Mouse (Mus musculus) bone marrow, adult 2 months (tissue): ENCODE results near the gene Ufsp1. TPM values are rescaled to one million over a fixed set of nuclear protein-coding genes. Genes with fewer than 3 reads are reported as not detected.
"Not testable (repeated sequence)": the region's sequence is repeated elsewhere in the genome, so short reads cannot be mapped to it uniquely, and the experiment has no call there.

Experiments
- H3K27ac ChIP-seq: fragments of 200-500 bp; 2 replicates; pipeline ENCODE4 v1.5.1; 2012; ENCODE audit warnings: low read depth, mild to moderate bottlenecking, control low read depth, inconsistent platforms, low read length; ENCODE audit not compliant: control insufficient read depth, poor library complexity, insufficient read depth
- H3K4me1 ChIP-seq: fragments of 200-500 bp; 2 replicates; pipeline ENCODE4 v1.6.1; 2011; ENCODE audit warnings: low read length; ENCODE audit not compliant: control insufficient read depth, insufficient read depth
- H3K4me3 ChIP-seq: fragments of 200-500 bp; replicated peaks from 2 replicates; pipeline ENCODE3; 2011; ENCODE audit warnings: mild to moderate bottlenecking, low read depth, low read length, control low read depth; ENCODE audit not compliant: control insufficient read depth
- CTCF ChIP-seq: fragments of 200-500 bp; IDR thresholded peaks from 2 replicates; pipeline ENCODE4 v1.5.1; 2011; ENCODE audit warnings: low read length, control low read depth; ENCODE audit not compliant: control insufficient read depth, insufficient read depth
- POLR2A ChIP-seq: fragments of 200-500 bp; IDR thresholded peaks from 2 replicates; pipeline ENCODE4 v1.6.1; 2011; ENCODE audit warnings: low read depth, mild to moderate bottlenecking, control low read depth, low read length, borderline replicate concordance; ENCODE audit not compliant: control insufficient read depth
- WGBS: fragments of 180-500 bp; shearing (Covaris S2); methylation state at CpG from one replicate; pipeline ENCODE4 v1.1.7; 2018; 5-methylcytosine and 5-hydroxymethylcytosine counted together
- polyA plus RNA-seq: library from polyadenylated mRNA; stranded (reverse); fragments of >200 nt; gene quantifications from 2 replicates; pipeline ENCODE4 v1.2.4, GENCODE M21; 2011; ENCODE audit warnings: low replicate concordance; ENCODE audit not compliant: missing spikeins, insufficient read depth, insufficient read length

Gene Ufsp1
- 74.0 and 131 TPM in 2 replicates for polyA plus RNA-seq

DNA sequence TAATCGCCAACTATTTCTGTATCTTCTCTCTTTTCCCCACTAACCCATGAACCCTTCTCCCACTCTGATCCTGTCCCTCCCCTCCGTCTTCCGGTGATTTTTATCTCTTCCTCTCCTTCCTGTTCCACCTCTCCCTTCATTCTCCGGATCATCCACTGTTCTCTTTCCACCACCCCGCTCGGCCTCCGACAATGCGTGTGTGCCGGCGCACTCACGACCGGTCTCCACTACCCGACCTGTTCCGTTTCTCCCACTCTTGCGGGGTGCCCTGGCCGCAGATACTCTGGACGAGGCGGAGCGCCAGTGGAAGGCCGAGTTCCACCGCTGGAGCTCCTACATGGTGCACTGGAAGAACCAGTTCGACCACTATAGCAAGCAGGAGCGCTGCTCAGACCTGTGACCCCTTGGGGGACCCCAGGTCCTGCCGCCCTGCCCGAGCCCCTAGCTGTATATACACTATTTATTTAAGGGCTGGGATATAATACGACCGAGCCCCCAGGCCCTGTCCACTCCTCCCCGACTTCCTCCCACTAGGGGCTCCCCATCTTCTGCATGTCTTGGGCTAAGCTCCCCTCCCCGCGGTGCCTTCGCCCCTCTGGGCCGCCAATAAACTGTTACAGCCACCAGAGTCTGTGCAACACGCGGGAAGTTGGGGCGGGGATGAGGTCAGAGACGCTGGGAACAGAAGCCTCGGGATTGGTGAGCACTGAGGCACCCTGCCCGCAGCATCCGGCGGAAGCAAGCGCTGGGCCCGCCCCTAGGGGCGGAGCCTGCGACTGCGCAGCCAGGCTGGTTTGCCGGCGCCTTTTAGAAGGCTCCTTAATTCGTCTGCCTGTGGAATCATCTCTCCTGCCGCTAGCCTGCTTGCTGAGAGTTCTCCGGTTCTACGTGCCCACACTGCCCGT, at the start of gene Ufsp1:
TSS of gene Ufsp1 (plus strand) at position 791 of the 905 bp plus-strand sequence.
- TF ChIP-seq POLR2A = peak; percentile 86; the same call in 1 of the 2 replicates
- no peak for TF ChIP-seq CTCF
- under 1% methylated on average over 52 of the region's 52 CpGs for WGBS
- H3K27ac ChIP-seq = peak within 1 kb of the TSS; percentile 80
- H3K4me1 ChIP-seq = no peaks in the 10 kb centered on the region
- peak within 1 kb of the TSS; percentile 66 for H3K4me3 ChIP-seq

GRCm38 (mm10) chr5:137263897-137264720, 30.3 kb upstream of the Ufsp1 start:
- 25% methylated on average over 14 of the region's 14 CpGs for WGBS
- Histone ChIP-seq H3K27ac (peak overlapping the region; percentile 91), H3K4me1 (peaks cover 10% of the 10 kb centered on the region), H3K4me3 (peak overlapping the region; percentile 49)
- no peak for TF ChIP-seq CTCF

DNA sequence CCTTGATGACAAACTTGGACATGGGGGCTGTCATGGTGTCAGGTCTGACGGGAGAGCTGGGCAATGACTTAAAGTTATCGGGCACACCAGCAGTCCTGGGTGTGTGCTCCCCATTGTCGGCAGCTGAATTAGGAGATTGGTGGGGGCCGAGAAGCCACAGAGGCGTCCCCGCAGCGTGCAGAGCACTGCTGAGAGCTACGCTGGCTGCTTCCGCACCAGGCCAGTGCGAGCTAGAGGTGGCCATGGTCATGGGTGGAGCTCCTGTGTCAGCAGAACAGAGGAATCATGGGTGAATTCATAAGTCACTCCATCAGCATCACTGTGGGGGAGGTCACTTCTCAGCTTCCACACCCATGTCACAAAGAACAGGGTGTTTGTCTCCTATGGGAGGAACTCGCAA, 29.6 kb upstream of the Ufsp1 start:
- Histone ChIP-seq H3K27ac (peak overlapping the region; percentile 91), H3K4me3 (peak overlapping the region; percentile 48), H3K4me1 (peaks cover 10% of the 10 kb centered on the region)
- no peak for TF ChIP-seq POLR2A
- TF ChIP-seq CTCF = no peak
- WGBS = 72% methylated on average over 11 of the region's 11 CpGs

GRCm38 (mm10) chr5:137268131-137268910, 26.1 kb upstream of the Ufsp1 start:
- TF ChIP-seq POLR2A (no peak), CTCF (no peak)
- Histone ChIP-seq H3K4me1 (peaks cover 8% of the 10 kb centered on the region), H3K4me3 (peak overlapping the region; percentile 53), H3K27ac (no peak overlapping the region)
- WGBS = 14% methylated on average over 16 of the region's 18 CpGs

- no peak for TF ChIP-seq POLR2A
- TF ChIP-seq CTCF = peak; percentile 27; the same call in 1 of the 2 replicates
- Histone ChIP-seq H3K27ac (no peak overlapping the region), H3K4me3 (no peak overlapping the region), H3K4me1 (no peaks in the 10 kb centered on the region; the same call in 1 of the 2 replicates)
- WGBS = 48% methylated on average over 18 of the region's 18 CpGs
These were observed 16.8 kb upstream of the Ufsp1 start for GRCm38 (mm10) chr5:137277360-137278342.

DNA sequence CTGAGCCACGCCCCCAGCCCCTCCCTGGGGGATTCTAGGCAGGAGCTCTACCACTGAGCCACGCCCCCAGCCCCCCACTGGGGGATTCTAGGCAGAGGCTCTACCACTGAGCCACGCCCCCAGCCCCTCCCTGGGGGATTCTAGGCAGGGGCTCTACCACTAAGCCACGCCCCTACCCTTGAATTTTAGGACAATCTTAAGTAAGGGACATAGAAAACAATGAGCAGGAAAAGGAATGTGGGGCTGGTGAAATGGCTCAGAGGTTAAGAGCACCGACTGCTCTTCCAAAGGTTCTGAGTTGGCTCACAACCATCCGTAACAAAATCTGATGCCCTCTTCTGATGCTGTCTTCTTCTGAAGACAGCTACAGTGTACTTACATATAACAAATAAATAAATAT, 10.0 kb upstream of the Ufsp1 start:
- 81% methylated on average over 6 of the region's 6 CpGs for WGBS
- H3K4me3 ChIP-seq, H3K27ac ChIP-seq, H3K4me1 ChIP-seq: not testable (repeated sequence)

GRCm38 (mm10) chr5:137285045-137285444, 9.4 kb upstream of the Ufsp1 start:
- Histone ChIP-seq H3K4me1 (no peaks in the 10 kb centered on the region; the same call in 1 of the 2 replicates), H3K27ac (no peak overlapping the region), H3K4me3 (no peak overlapping the region)
- WGBS = 53% methylated on average over 5 of the region's 5 CpGs
- TF ChIP-seq CTCF (peak; percentile 35; the same call in 1 of the 2 replicates), POLR2A (no peak)
